Comparison of ENCODE assay signal across 8 mouse cellular contexts in the genomic region with DNA sequence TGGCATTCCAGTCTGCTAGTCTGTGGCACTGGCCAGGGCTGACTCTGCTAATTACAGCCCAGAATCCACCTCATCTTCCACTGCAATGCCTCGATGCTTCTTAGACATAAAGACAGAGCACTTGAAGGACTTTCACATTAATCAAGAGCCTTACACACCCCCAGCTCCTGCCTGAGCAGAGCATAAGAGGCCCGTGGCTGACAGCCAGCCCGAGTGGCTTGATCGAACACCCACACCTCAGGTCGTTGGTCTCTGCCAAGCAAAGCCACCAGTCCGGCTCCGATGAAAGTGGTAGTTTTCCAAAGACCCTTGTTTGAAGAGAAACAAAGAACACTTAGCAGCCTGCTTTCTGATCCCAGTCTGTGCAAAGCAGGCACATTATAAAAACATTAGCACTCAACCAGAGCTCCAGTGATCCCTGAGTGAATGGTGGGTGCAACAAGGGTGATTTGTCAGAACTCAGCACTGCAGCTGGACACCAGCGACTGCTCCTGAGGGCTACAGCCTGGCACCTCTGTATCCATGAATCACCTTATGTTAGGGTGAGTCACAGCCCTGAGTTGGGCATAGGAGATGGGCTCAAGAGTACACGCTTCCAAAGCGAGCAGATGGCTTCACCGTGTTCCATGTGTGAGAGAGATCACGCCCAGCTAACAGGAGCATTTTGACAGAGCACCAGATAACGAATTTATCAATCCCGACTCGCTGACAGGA.
DNase-seq lines count a peak whose midpoint lies in the region.

No protein-coding gene starts in this region.

- H3K9me3 ChIP-seq in heart, embryonic 10.5 days, result no peaks in the 10 kb centered on the region

- H3K4me1 ChIP-seq in heart, embryonic 10.5 days, result peaks cover 12% of the 10 kb centered on the region; the same call in 1 of the 2 replicates

- 45% methylated on average over 15 of the region's 15 CpGs for WGBS in heart, embryonic 10.5 days

- no peak for DNase-seq in heart, embryonic 10.5 days (ENCODE audit: low spot score)
- no peak for DNase-seq in heart, adult 9 months (ENCODE audit: low spot score in 2 of 2)
- DNase-seq in Muller cell, postnatal 12 days (ENCODE audit: inconsistent ontology term), result peak; percentile 38
- peak; percentile 75 to 87 for DNase-seq in cerebellum, postnatal 14 days
- peak; percentile 52 for DNase-seq in layer of hippocampus, adult 9-10 months (ENCODE audit: low spot score)
- DNase-seq in thymus, postnatal 10 days (ENCODE audit: low spot score in 2 of 2), result no peak
- no peak for DNase-seq in kidney, postnatal 25 days
- no peak for DNase-seq in T-cell, adult 2 months (ENCODE audit: low spot score)

- no peak overlapping the region for H3K4me3 ChIP-seq in heart, embryonic 10.5 days

- 0 out of 2 replicates have a peak overlapping the region, but pooled peaks have one; percentile 16 for H3K27ac ChIP-seq in heart, embryonic 10.5 days

- H3K36me3 ChIP-seq in heart, embryonic 10.5 days, result no peaks in the 10 kb centered on the region

- H3K27me3 ChIP-seq in heart, embryonic 10.5 days (ENCODE audit: insufficient read depth, poor library complexity, severe bottlenecking), result no peaks in the 10 kb centered on the region

Comparison
In these comparisons a context has a peak if more than half of its experiments do, and no peak if none do; other contexts are left out.
1. DNase-seq: peak in Muller cell, postnatal 12 days (single experiment), cerebellum, postnatal 14 days (2 of 2) and layer of hippocampus, adult 9-10 months (single experiment); none in heart, embryonic 10.5 days (single experiment), heart, adult 9 months (0 of 2), thymus, postnatal 10 days (0 of 2), kidney, postnatal 25 days (0 of 2) and T-cell, adult 2 months (single experiment).